Mouse (Mus musculus): ENCODE data around the gene Pik3ap1.

DNA sequence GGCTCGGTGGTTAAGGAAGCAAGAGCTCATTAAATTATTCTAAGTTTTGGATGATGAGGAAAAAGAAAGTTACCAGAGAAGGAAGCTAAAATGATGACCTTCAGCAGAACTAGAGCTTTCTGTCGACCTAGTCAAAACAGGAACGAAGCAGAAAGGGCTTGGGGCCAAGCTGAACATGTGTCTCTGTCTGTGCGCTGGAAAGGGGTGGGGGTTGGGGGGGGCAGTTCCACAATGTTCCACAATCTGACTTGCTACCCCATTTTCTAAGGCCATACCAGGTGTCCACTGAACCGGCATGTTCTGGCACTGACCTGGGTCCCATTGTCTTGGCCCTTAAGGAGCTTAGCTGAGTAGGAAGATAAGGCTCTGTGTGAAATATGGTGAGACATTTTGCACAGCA, 43.2 kb downstream of the Pik3ap1 start:
- no peak for TF ChIP-seq POLR2A (IDR thresholded peaks at IDR 0.05; ENCODE audit: low read depth, low read length)
- no peak for TF ChIP-seq CTCF (IDR thresholded peaks at IDR 0.05; ENCODE audit: extremely low read depth, insufficient read depth, insufficient read length, insufficient replicate concordance)

Data from spleen, adult 2 months (tissue).